Mouse (Mus musculus): ENCODE measurements around the gene Gm20388.

Gm20388 gene

GRCm38 (mm10) chr8:120668374-120668905 lies 757.8 kb downstream of the Gm20388 start, which contains the start of gene Emc8:
Gene Emc8 (minus strand): TSS chr8:120668573.
- DNase-seq (ENCODE audit: low read depth, low spot score): no peak

- DNase-seq (ENCODE audit: low read depth, low spot score): no peak
These were observed 761.1 kb downstream of the Gm20388 start for GRCm38 (mm10) chr8:120671775-120672174.

- DNase-seq (ENCODE audit: low read depth, low spot score): no peak
These were observed 762.1 kb downstream of the Gm20388 start for GRCm38 (mm10) chr8:120672626-120673229.

GRCm38 (mm10) chr8:120673298-120673697 lies 762.7 kb downstream of the Gm20388 start:
- no peak for DNase-seq (ENCODE audit: low read depth, low spot score)

GRCm38 (mm10) chr8:120675718-120676117 lies 765.1 kb downstream of the Gm20388 start:
- DNase-seq (ENCODE audit: low read depth, low spot score): no peak

- peak; percentile 75 for DNase-seq (ENCODE audit: low read depth, low spot score)
These were observed 767.8 kb downstream of the Gm20388 start for GRCm38 (mm10) chr8:120678447-120678846.

- no peak for DNase-seq (ENCODE audit: low read depth, low spot score)
These were observed 769.2 kb downstream of the Gm20388 start for GRCm38 (mm10) chr8:120679629-120680387.

- DNase-seq (ENCODE audit: low read depth, low spot score): peak; percentile 31
These were observed 769.8 kb downstream of the Gm20388 start for GRCm38 (mm10) chr8:120680405-120680804.

- no peak for DNase-seq (ENCODE audit: low read depth, low spot score)
These were observed 770.5 kb downstream of the Gm20388 start for GRCm38 (mm10) chr8:120681113-120681512.

GRCm38 (mm10) chr8:120683602-120684001 lies 773.0 kb downstream of the Gm20388 start:
- DNase-seq (ENCODE audit: low read depth, low spot score): peak; percentile 66

GRCm38 (mm10) chr8:120684082-120684481 lies 773.4 kb downstream of the Gm20388 start:
- DNase-seq (ENCODE audit: low read depth, low spot score): no peak

GRCm38 (mm10) chr8:120685097-120685496 lies 774.5 kb downstream of the Gm20388 start:
- no peak for DNase-seq (ENCODE audit: low read depth, low spot score)

GRCm38 (mm10) chr8:120685591-120685990 lies 775.0 kb downstream of the Gm20388 start:
- DNase-seq (ENCODE audit: low read depth, low spot score): no peak

GRCm38 (mm10) chr8:120686051-120686450 lies 775.4 kb downstream of the Gm20388 start:
- no peak for DNase-seq (ENCODE audit: low read depth, low spot score)

GRCm38 (mm10) chr8:120686576-120686975 lies 775.9 kb downstream of the Gm20388 start:
- DNase-seq (ENCODE audit: low read depth, low spot score): no peak

- no peak for DNase-seq (ENCODE audit: low read depth, low spot score)
These were observed 777.1 kb downstream of the Gm20388 start for GRCm38 (mm10) chr8:120687786-120688185.

- DNase-seq (ENCODE audit: low read depth, low spot score): no peak
These were observed 777.9 kb downstream of the Gm20388 start for GRCm38 (mm10) chr8:120688511-120688910.

GRCm38 (mm10) chr8:120692934-120693333 lies 782.3 kb downstream of the Gm20388 start:
- DNase-seq (ENCODE audit: low read depth, low spot score): no peak

GRCm38 (mm10) chr8:120693861-120694493 lies 783.3 kb downstream of the Gm20388 start:
- DNase-seq (ENCODE audit: low read depth, low spot score): peak; percentile 52

GRCm38 (mm10) chr8:120696401-120697153 lies 785.9 kb downstream of the Gm20388 start:
- DNase-seq (ENCODE audit: low read depth, low spot score): no peak

- peak; percentile 65 for DNase-seq (ENCODE audit: low read depth, low spot score)
These were observed 786.7 kb downstream of the Gm20388 start for GRCm38 (mm10) chr8:120697154-120697978.

Measured in CD4-positive helper T cell, adult 2 months (primary cell).